Mouse (Mus musculus): ENCODE results near the gene Tomt. TPM values are rescaled to one million over a fixed set of nuclear protein-coding genes. Genes with fewer than 3 reads are reported as not detected.

Tomt gene
- total RNA-seq, 4 experiments from 2014 or later = not detected

- no peak for DNase-seq (ENCODE audit: low spot score)
These were observed 3.3 kb downstream of the Tomt start for GRCm38 (mm10) chr7:101902846-101903245.

GRCm38 (mm10) chr7:101901969-101902368 is 4.2 kb downstream of the Tomt start:
- DNase-seq (ENCODE audit: low spot score) = no peak

- DNase-seq (ENCODE audit: low spot score) = no peak
These were observed 5.6 kb downstream of the Tomt start for GRCm38 (mm10) chr7:101900331-101901097.

- peak; percentile 98 for DNase-seq (ENCODE audit: low spot score)
These were observed 9.8 kb downstream of the Tomt start for GRCm38 (mm10) chr7:101896104-101897066.

GRCm38 (mm10) chr7:101895695-101896094 is 10.5 kb downstream of the Tomt start:
- no peak for DNase-seq (ENCODE audit: low spot score)

- no peak for DNase-seq (ENCODE audit: low spot score)
These were observed 17.7 kb downstream of the Tomt start for GRCm38 (mm10) chr7:101888460-101888859.

GRCm38 (mm10) chr7:101886274-101886673 is 19.9 kb downstream of the Tomt start:
- DNase-seq (ENCODE audit: low spot score) = no peak

GRCm38 (mm10) chr7:101884160-101884559 is 22.0 kb downstream of the Tomt start:
- no peak for DNase-seq (ENCODE audit: low spot score)

- no peak for DNase-seq (ENCODE audit: low spot score)
These were observed 23.6 kb downstream of the Tomt start for GRCm38 (mm10) chr7:101882413-101883154.

GRCm38 (mm10) chr7:101880855-101881254 is 25.3 kb downstream of the Tomt start:
- no peak for DNase-seq (ENCODE audit: low spot score)

GRCm38 (mm10) chr7:101875978-101876377 is 30.2 kb downstream of the Tomt start:
- DNase-seq (ENCODE audit: low spot score) = no peak

- no peak for DNase-seq (ENCODE audit: low spot score)
These were observed 34.9 kb downstream of the Tomt start for GRCm38 (mm10) chr7:101871296-101871695.

- no peak for DNase-seq (ENCODE audit: low spot score)
These were observed 35.5 kb downstream of the Tomt start, which contains the start of gene Folr1 for GRCm38 (mm10) chr7:101870629-101871028. Gene Folr1, minus strand, starts transcription at chr7:101870788.

GRCm38 (mm10) chr7:101869163-101869500 is 37.0 kb downstream of the Tomt start:
- DNase-seq (ENCODE audit: low spot score) = no peak

GRCm38 (mm10) chr7:101868241-101869162 is 37.7 kb downstream of the Tomt start:
- no peak for DNase-seq (ENCODE audit: low spot score)

GRCm38 (mm10) chr7:101867482-101867881 is 38.7 kb downstream of the Tomt start:
- no peak for DNase-seq (ENCODE audit: low spot score)

GRCm38 (mm10) chr7:101866491-101867265 is 39.5 kb downstream of the Tomt start:
- no peak for DNase-seq (ENCODE audit: low spot score)

- DNase-seq (ENCODE audit: low spot score) = no peak
These were observed 42.7 kb downstream of the Tomt start, which contains the start of gene Anapc15 for GRCm38 (mm10) chr7:101863415-101863814. Gene Anapc15, plus strand, starts transcription at chr7:101863715.

GRCm38 (mm10) chr7:101862291-101862690 is 43.9 kb downstream of the Tomt start:
- no peak for DNase-seq (ENCODE audit: low spot score)

GRCm38 (mm10) chr7:101860978-101861377 is 45.2 kb downstream of the Tomt start:
- DNase-seq (ENCODE audit: low spot score) = no peak
